Mouse (Mus musculus): Measurements from ENCODE around the gene Tril. TPM values are rescaled to one million over a fixed set of nuclear protein-coding genes. Genes with fewer than 3 reads are reported as not detected.

The Tril gene
- polyA plus RNA-seq, 1 experiment from 2014 or later = 41.6 TPM

GRCm38 (mm10) chr6:53801893-53802286 lies 18.7 kb downstream of the Tril start:
- no peak overlapping the region for H3K27ac ChIP-seq
- WGBS = 73% methylated on average over 5 of the region's 5 CpGs
- no peak for DNase-seq (ENCODE audit: extremely low spot score, low spot score)
- H3K4me3 ChIP-seq = no peak overlapping the region
- peaks cover 20% of the 10 kb centered on the region for H3K4me1 ChIP-seq
- H3K36me3 ChIP-seq (replicated peaks) = no peaks in the 10 kb centered on the region
- no peaks in the 10 kb centered on the region for H3K9me3 ChIP-seq
- peaks cover 8% of the 10 kb centered on the region; the same call in 1 of the 2 replicates for H3K27me3 ChIP-seq (ENCODE audit: poor library complexity, severe bottlenecking)

GRCm38 (mm10) chr6:53801269-53801892 lies 19.2 kb downstream of the Tril start:
- peaks cover 25% of the 10 kb centered on the region for H3K4me1 ChIP-seq
- H3K27ac ChIP-seq = no peak overlapping the region
- peaks cover 10% of the 10 kb centered on the region; the same call in 1 of the 2 replicates for H3K27me3 ChIP-seq (ENCODE audit: poor library complexity, severe bottlenecking)
- H3K9me3 ChIP-seq = no peaks in the 10 kb centered on the region
- no peak for DNase-seq (ENCODE audit: extremely low spot score, low spot score)
- WGBS = 64% methylated on average over 4 of the region's 4 CpGs
- no peak overlapping the region for H3K4me3 ChIP-seq
- no peaks in the 10 kb centered on the region for H3K36me3 ChIP-seq (replicated peaks)

GRCm38 (mm10) chr6:53798865-53799264 lies 21.8 kb downstream of the Tril start:
- Histone ChIP-seq H3K4me1 (peaks cover 36% of the 10 kb centered on the region), H3K27ac (no peak overlapping the region), H3K4me3 (no peak overlapping the region), H3K36me3 (replicated peaks) (no peaks in the 10 kb centered on the region), H3K27me3 (ENCODE audit: poor library complexity, severe bottlenecking) (peaks cover 28% of the 10 kb centered on the region), H3K9me3 (no peaks in the 10 kb centered on the region)
- 82% methylated on average over 3 of the region's 3 CpGs for WGBS
- DNase-seq (ENCODE audit: extremely low spot score, low spot score) = no peak

- WGBS = 38% methylated on average over 3 of the region's 3 CpGs
- Histone ChIP-seq H3K4me3 (no peak overlapping the region), H3K36me3 (replicated peaks) (no peaks in the 10 kb centered on the region), H3K27me3 (ENCODE audit: poor library complexity, severe bottlenecking) (peaks cover 28% of the 10 kb centered on the region), H3K27ac (no peak overlapping the region), H3K9me3 (no peaks in the 10 kb centered on the region), H3K4me1 (peaks cover 30% of the 10 kb centered on the region)
- DNase-seq (ENCODE audit: extremely low spot score, low spot score) = no peak
Observed at GRCm38 (mm10) chr6:53796835-53797234, 23.8 kb downstream of the Tril start.

- H3K36me3 ChIP-seq (replicated peaks) = no peaks in the 10 kb centered on the region
- H3K4me3 ChIP-seq = no peak overlapping the region
- H3K9me3 ChIP-seq = no peaks in the 10 kb centered on the region
- WGBS = 23% methylated on average over 5 of the region's 5 CpGs
- no peak overlapping the region for H3K27ac ChIP-seq
- H3K4me1 ChIP-seq = peaks cover 24% of the 10 kb centered on the region
- peak; percentile 64 for DNase-seq (ENCODE audit: extremely low spot score, low spot score)
- peaks cover 28% of the 10 kb centered on the region for H3K27me3 ChIP-seq (ENCODE audit: poor library complexity, severe bottlenecking)
Observed at GRCm38 (mm10) chr6:53795788-53796187, 24.8 kb downstream of the Tril start.

GRCm38 (mm10) chr6:53795078-53795477 lies 25.6 kb downstream of the Tril start:
- 44% methylated on average over 11 of the region's 11 CpGs for WGBS

GRCm38 (mm10) chr6:53794323-53794971 lies 26.2 kb downstream of the Tril start:
- Histone ChIP-seq H3K27ac (no peak overlapping the region), H3K27me3 (ENCODE audit: poor library complexity, severe bottlenecking) (peaks cover 28% of the 10 kb centered on the region), H3K4me1 (peaks cover 24% of the 10 kb centered on the region), H3K4me3 (no peak overlapping the region), H3K36me3 (replicated peaks) (no peaks in the 10 kb centered on the region), H3K9me3 (no peaks in the 10 kb centered on the region)
- WGBS = 13% methylated on average over 17 of the region's 17 CpGs
- peak; percentile 66 for DNase-seq (ENCODE audit: extremely low spot score, low spot score)

More at GRCm38 (mm10) chr6:53795078-53795477, 25.6 kb downstream of the Tril start:
- Histone ChIP-seq H3K4me1 (peaks cover 24% of the 10 kb centered on the region), H3K27me3 (ENCODE audit: poor library complexity, severe bottlenecking) (peaks cover 28% of the 10 kb centered on the region), H3K36me3 (replicated peaks) (no peaks in the 10 kb centered on the region), H3K27ac (no peak overlapping the region), H3K9me3 (no peaks in the 10 kb centered on the region), H3K4me3 (no peak overlapping the region)
- DNase-seq (ENCODE audit: extremely low spot score, low spot score) = no peak

GRCm38 (mm10) chr6:53782880-53783539 lies 37.6 kb downstream of the Tril start:
- peak; percentile 62 for DNase-seq (ENCODE audit: extremely low spot score, low spot score)
- H3K27me3 ChIP-seq (ENCODE audit: poor library complexity, severe bottlenecking) = no peaks in the 10 kb centered on the region
- WGBS = 46% methylated on average over 16 of the region's 16 CpGs

GRCm38 (mm10) chr6:53782273-53782672 lies 38.4 kb downstream of the Tril start:
- 89% methylated on average over 5 of the region's 5 CpGs for WGBS
- no peaks in the 10 kb centered on the region for H3K36me3 ChIP-seq (replicated peaks)
- no peak for DNase-seq (ENCODE audit: extremely low spot score, low spot score)
- no peak overlapping the region for H3K4me3 ChIP-seq
- H3K27me3 ChIP-seq (ENCODE audit: poor library complexity, severe bottlenecking) = no peaks in the 10 kb centered on the region
- no peak overlapping the region for H3K27ac ChIP-seq
- H3K4me1 ChIP-seq = peaks cover 5% of the 10 kb centered on the region
- H3K9me3 ChIP-seq = no peaks in the 10 kb centered on the region

More at GRCm38 (mm10) chr6:53782880-53783539, 37.6 kb downstream of the Tril start:
- no peaks in the 10 kb centered on the region for H3K36me3 ChIP-seq (replicated peaks)
- H3K27ac ChIP-seq = no peak overlapping the region
- H3K4me1 ChIP-seq = peaks cover 5% of the 10 kb centered on the region
- H3K4me3 ChIP-seq = no peak overlapping the region
- H3K9me3 ChIP-seq = no peaks in the 10 kb centered on the region

- DNase-seq (ENCODE audit: extremely low spot score, low spot score) = peak; percentile 42
- H3K4me1 ChIP-seq = peaks cover 5% of the 10 kb centered on the region
- H3K36me3 ChIP-seq (replicated peaks) = no peaks in the 10 kb centered on the region
- no peak overlapping the region for H3K4me3 ChIP-seq
- no peaks in the 10 kb centered on the region for H3K27me3 ChIP-seq (ENCODE audit: poor library complexity, severe bottlenecking)
- WGBS = 14% methylated on average over 4 of the region's 4 CpGs
- no peak overlapping the region for H3K27ac ChIP-seq
- H3K9me3 ChIP-seq = no peaks in the 10 kb centered on the region
Observed at GRCm38 (mm10) chr6:53781171-53781570, 39.5 kb downstream of the Tril start.

GRCm38 (mm10) chr6:53780008-53780407 lies 40.6 kb downstream of the Tril start:
- 90% methylated on average over 5 of the region's 5 CpGs for WGBS
- H3K36me3 ChIP-seq (replicated peaks) = no peaks in the 10 kb centered on the region
- DNase-seq (ENCODE audit: extremely low spot score, low spot score) = no peak

GRCm38 (mm10) chr6:53779526-53779925 lies 41.1 kb downstream of the Tril start:
- WGBS = 66% methylated on average over 7 of the region's 7 CpGs
- Histone ChIP-seq H3K27ac (no peak overlapping the region), H3K4me3 (no peak overlapping the region), H3K9me3 (no peaks in the 10 kb centered on the region), H3K27me3 (ENCODE audit: poor library complexity, severe bottlenecking) (no peaks in the 10 kb centered on the region), H3K36me3 (replicated peaks) (no peaks in the 10 kb centered on the region), H3K4me1 (peaks cover 5% of the 10 kb centered on the region)
- no peak for DNase-seq (ENCODE audit: extremely low spot score, low spot score)

More at GRCm38 (mm10) chr6:53780008-53780407, 40.6 kb downstream of the Tril start:
- Histone ChIP-seq H3K4me3 (no peak overlapping the region), H3K27ac (no peak overlapping the region), H3K9me3 (no peaks in the 10 kb centered on the region), H3K4me1 (peaks cover 5% of the 10 kb centered on the region), H3K27me3 (ENCODE audit: poor library complexity, severe bottlenecking) (no peaks in the 10 kb centered on the region)

- H3K9me3 ChIP-seq = no peaks in the 10 kb centered on the region
- 86% methylated on average over 8 of the region's 8 CpGs for WGBS
- H3K4me3 ChIP-seq = no peak overlapping the region
- peaks cover 5% of the 10 kb centered on the region for H3K4me1 ChIP-seq
- DNase-seq (ENCODE audit: extremely low spot score, low spot score) = no peak
- H3K27me3 ChIP-seq (ENCODE audit: poor library complexity, severe bottlenecking) = no peaks in the 10 kb centered on the region
- H3K27ac ChIP-seq = no peak overlapping the region
- H3K36me3 ChIP-seq (replicated peaks) = no peaks in the 10 kb centered on the region
Observed at GRCm38 (mm10) chr6:53778424-53778955, 42.1 kb downstream of the Tril start.
